Mouse (Mus musculus) hindbrain, postnatal 0 days (tissue): ENCODE results near the gene Gcnt4. TPM values are rescaled to one million over a fixed set of nuclear protein-coding genes. Genes with fewer than 3 reads are reported as not detected.

Source experiments
- ATAC-seq: fragments of 200-750 bp; cut with Nextera tagmentation; 2 replicates; pipeline ENCODE4 v1.8.0; 2017; ENCODE audit warnings: mild to moderate bottlenecking, moderate TSS enrichment, moderate library complexity
- DNase-seq: peaks from one replicate; pipeline ENCODE4 v3.0.0-alpha.2; 2015; ENCODE audit warnings: low spot score
- H3K27ac ChIP-seq: fragments of 300-500 bp; sonication (generic); 2 replicates; pipeline ENCODE4 v1.5.1; 2014; ENCODE audit warnings: mild to moderate bottlenecking
- H3K27me3 ChIP-seq: fragments of 300-500 bp; sonication (generic); 2 replicates; pipeline ENCODE4 v1.6.1; 2014; ENCODE audit warnings: low read length, mixed read lengths; ENCODE audit not compliant: insufficient read depth
- H3K36me3 ChIP-seq: fragments of 300-500 bp; sonication (generic); 2 replicates; pipeline ENCODE4 v1.6.1; 2014; ENCODE audit warnings: low read length, mixed read lengths; ENCODE audit not compliant: insufficient read depth
- H3K4me1 ChIP-seq: fragments of 300-500 bp; sonication (generic); 2 replicates; pipeline ENCODE4 v1.6.1; 2014; ENCODE audit warnings: antibody characterized with exemption, low read length, mixed read lengths; ENCODE audit not compliant: insufficient read depth
- H3K4me2 ChIP-seq: fragments of 300-500 bp; sonication (generic); 2 replicates; pipeline ENCODE4 v1.6.1; 2014; ENCODE audit warnings: low read depth, mild to moderate bottlenecking, low read length, moderate library complexity, mixed read lengths
- H3K4me3 ChIP-seq: fragments of 300-500 bp; sonication (generic); 2 replicates; pipeline ENCODE4 v1.5.1; 2014; ENCODE audit warnings: low read length
- H3K9ac ChIP-seq: fragments of 300-500 bp; sonication (generic); replicated peaks from 2 replicates; pipeline ENCODE4 v1.6.1; 2014; ENCODE audit warnings: mild to moderate bottlenecking, low read length, moderate library complexity, mixed read lengths
- H3K9me3 ChIP-seq: fragments of 300-500 bp; sonication (generic); 2 replicates; pipeline ENCODE4 v1.6.1; 2016; ENCODE audit warnings: low read length, mixed read lengths
- CTCF ChIP-seq: IDR thresholded peaks from 2 replicates; pipeline ENCODE4 v1.5.1; 2016; ENCODE audit warnings: antibody characterized with exemption, control low read depth, low read depth
- WGBS: fragments of 180-500 bp; shearing (Covaris S2); extraction: QIAGEN DNeasy Blood & Tissue Kit; methylation state at CpG from one replicate; pipeline ENCODE4 v1.1.7; 2014; 5-methylcytosine and 5-hydroxymethylcytosine counted together
- polyA plus RNA-seq: library from polyadenylated mRNA; unstranded; fragments of >200 nt; fragmentation: Nextera tagmentation; extraction: Ambion mirVana; gene quantifications from 2 replicates; pipeline ENCODE4 v1.2.1, GENCODE M21; 2015
- total RNA-seq: library from RNA; depleted of rRNA; stranded (reverse); fragments of >200 nt; gene quantifications from 2 replicates; pipeline ENCODE4 v1.2.3, GENCODE M21; 2014; rRNA removed

Gcnt4 gene
- total and polyA plus RNA-seq, 2 experiments from 2014 or later, result 0.15 to 0.94 TPM

DNA sequence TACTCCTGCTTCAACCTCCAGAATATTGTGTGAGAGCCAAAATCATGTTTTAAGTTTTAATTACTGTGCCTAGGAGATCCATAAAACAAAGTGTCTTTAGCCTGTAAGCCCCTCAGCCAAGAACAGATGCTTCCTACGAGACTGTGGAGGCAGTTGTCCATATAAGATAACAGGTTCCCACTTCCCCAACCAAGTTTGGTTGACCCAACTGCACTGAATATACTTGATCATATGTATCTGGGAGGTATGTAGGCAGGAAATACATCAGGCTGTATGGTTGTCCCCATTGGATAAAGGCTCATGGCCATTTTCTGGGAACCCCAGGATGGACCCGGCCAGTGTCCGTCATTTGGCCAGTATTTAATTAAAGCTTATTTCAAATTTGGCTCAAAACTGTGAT lies 65.6 kb downstream of the Gcnt4 start:
- 95% methylated on average over 3 of the region's 3 CpGs for WGBS
- no peaks in the 10 kb centered on the region for H3K36me3 ChIP-seq
- no peak overlapping the region for H3K4me2 ChIP-seq
- H3K27me3 ChIP-seq, result no peaks in the 10 kb centered on the region
- ATAC-seq (no peak), DNase-seq (no peak)
- TF ChIP-seq CTCF, result no peak
- H3K9ac ChIP-seq, result no peak overlapping the region
- H3K27ac ChIP-seq, result no peak overlapping the region
- H3K4me3 ChIP-seq, result no peak overlapping the region
- H3K4me1 ChIP-seq, result no peaks in the 10 kb centered on the region
- no peaks in the 10 kb centered on the region for H3K9me3 ChIP-seq

GRCm38 (mm10) chr13:96990561-96991265 lies 66.2 kb downstream of the Gcnt4 start:
- Histone ChIP-seq H3K4me3 (no peak overlapping the region), H3K36me3 (no peaks in the 10 kb centered on the region), H3K27me3 (no peaks in the 10 kb centered on the region), H3K9ac (no peak overlapping the region), H3K4me2 (no peak overlapping the region), H3K4me1 (no peaks in the 10 kb centered on the region), H3K9me3 (no peaks in the 10 kb centered on the region), H3K27ac (no peak overlapping the region)
- ATAC-seq (no peak), DNase-seq (no peak)
- WGBS, result 77% methylated on average over 14 of the region's 14 CpGs
- TF ChIP-seq CTCF, result no peak

DNA sequence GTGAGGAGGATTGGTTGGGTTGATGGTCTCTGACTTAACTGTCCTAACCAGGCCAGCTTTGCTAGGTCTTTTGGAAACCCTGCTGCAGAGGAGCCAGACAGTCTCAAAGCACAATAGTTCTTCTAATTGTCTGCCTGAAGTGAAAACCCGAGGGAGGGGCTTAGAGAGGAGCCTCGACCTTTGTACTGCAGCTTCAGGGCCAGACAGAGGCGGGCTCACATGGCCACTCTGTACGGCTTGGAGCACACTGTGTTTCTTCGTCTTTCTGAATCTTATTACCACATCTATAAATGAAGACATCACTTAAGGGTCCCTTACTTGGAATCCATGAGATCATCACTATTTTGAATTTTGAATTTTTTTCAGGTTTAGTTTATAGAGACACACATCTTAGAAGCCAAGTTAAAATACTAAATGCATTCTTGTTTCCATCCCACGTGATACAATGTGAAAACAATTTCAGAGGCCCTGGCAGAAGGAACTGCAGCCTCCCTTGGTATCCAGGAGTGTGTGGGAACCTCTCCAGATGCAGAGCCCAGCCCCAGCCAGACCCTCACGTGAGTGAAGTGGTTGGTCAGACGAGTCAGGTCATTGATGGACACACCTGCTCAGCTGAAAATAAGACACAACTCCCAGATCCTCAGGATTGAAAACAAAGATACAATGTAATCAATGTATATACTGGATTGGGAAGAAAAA lies 69.0 kb downstream of the Gcnt4 start:
- no peak for TF ChIP-seq CTCF
- Histone ChIP-seq H3K27me3 (no peaks in the 10 kb centered on the region), H3K4me2 (no peak overlapping the region), H3K9me3 (no peaks in the 10 kb centered on the region), H3K9ac (no peak overlapping the region), H3K27ac (no peak overlapping the region), H3K4me1 (no peaks in the 10 kb centered on the region), H3K4me3 (no peak overlapping the region), H3K36me3 (no peaks in the 10 kb centered on the region)
- WGBS, result 30% methylated on average over 8 of the region's 8 CpGs
- no peak for DNase-seq
- ATAC-seq, result no peak

GRCm38 (mm10) chr13:96995243-96995642 lies 70.8 kb downstream of the Gcnt4 start:
- Histone ChIP-seq H3K27me3 (no peaks in the 10 kb centered on the region), H3K4me3 (no peak overlapping the region), H3K4me2 (no peak overlapping the region), H3K9ac (no peak overlapping the region), H3K9me3 (no peaks in the 10 kb centered on the region), H3K4me1 (no peaks in the 10 kb centered on the region), H3K36me3 (no peaks in the 10 kb centered on the region), H3K27ac (no peak overlapping the region)
- DNase-seq (no peak), ATAC-seq (no peak)
- TF ChIP-seq CTCF, result no peak
- WGBS, result 79% methylated on average over 5 of the region's 5 CpGs

DNA sequence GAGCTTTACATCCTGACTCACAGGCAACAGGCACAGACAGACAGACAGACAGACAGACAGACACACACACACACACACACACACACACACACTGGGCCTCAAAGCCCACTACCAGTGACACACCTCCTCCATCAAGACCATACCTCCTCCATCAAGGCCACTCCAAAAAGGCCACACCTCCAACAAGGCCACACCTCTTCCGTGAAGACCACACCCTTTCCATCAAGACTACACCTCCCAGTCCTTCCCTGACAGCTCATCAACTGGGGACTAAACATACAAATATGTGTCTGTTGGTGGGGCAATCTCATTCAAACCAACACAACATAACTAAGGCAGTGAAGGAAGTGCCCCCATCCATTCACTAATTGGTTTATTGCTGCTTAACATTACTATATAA lies 72.6 kb downstream of the Gcnt4 start:
- H3K9ac ChIP-seq, result no peak overlapping the region
- 85% methylated on average over 1 of the region's 1 CpGs for WGBS
- no peaks in the 10 kb centered on the region for H3K9me3 ChIP-seq

More for the DNA sequence above, 72.6 kb downstream of the Gcnt4 start:
- no peaks in the 10 kb centered on the region for H3K36me3 ChIP-seq
- no peak overlapping the region for H3K4me3 ChIP-seq
- ATAC-seq, result no peak
- no peaks in the 10 kb centered on the region for H3K27me3 ChIP-seq
- H3K27ac ChIP-seq, result no peak overlapping the region
- H3K4me1 ChIP-seq, result no peaks in the 10 kb centered on the region
- no peak overlapping the region for H3K4me2 ChIP-seq
- no peak for DNase-seq
- TF ChIP-seq CTCF, result no peak

Other genes with a start within 250 kb of the Gcnt4 start
- gene Ankrd31, start 176.4 kb upstream of the Gcnt4 start, total RNA-seq, result 0.05 TPM in 1 of 2 replicates, not detected in the other
- not detected in 2 replicates for gene Ankrd31, start 176.4 kb upstream of the Gcnt4 start, polyA plus RNA-seq
- not detected in 2 replicates for gene 1700029F12Rik, start 109.7 kb downstream of the Gcnt4 start, total RNA-seq
- gene 1700029F12Rik, start 109.7 kb downstream of the Gcnt4 start, polyA plus RNA-seq, result not detected in 2 replicates
- gene Fam169a, start 142.6 kb downstream of the Gcnt4 start, total RNA-seq, result 25.7 and 27.8 TPM in 2 replicates
- gene Fam169a, start 142.6 kb downstream of the Gcnt4 start, polyA plus RNA-seq, result 22.3 and 24.8 TPM in 2 replicates
- 0.37 TPM in 1 of 2 replicates, not detected in the other for gene Gm6169, start 174.5 kb downstream of the Gcnt4 start, total RNA-seq
- gene Gm6169, start 174.5 kb downstream of the Gcnt4 start, polyA plus RNA-seq, result 0.57 and 1.3 TPM in 2 replicates
- gene Gfm2, start 213.2 kb downstream of the Gcnt4 start, total RNA-seq, result 18.6 and 23.3 TPM in 2 replicates
- gene Gfm2, start 213.2 kb downstream of the Gcnt4 start, polyA plus RNA-seq, result 21.4 and 22.8 TPM in 2 replicates
- 18.5 and 21.6 TPM in 2 replicates for gene Nsa2, start 213.2 kb downstream of the Gcnt4 start, total RNA-seq
- gene Nsa2, start 213.2 kb downstream of the Gcnt4 start, polyA plus RNA-seq, result 41.7 and 45.0 TPM in 2 replicates